Mouse (Mus musculus): ENCODE measurements around the gene Gm3336. TPM values are rescaled to one million over a fixed set of nuclear protein-coding genes. Genes with fewer than 3 reads are reported as not detected.

Gm3336 gene
- polyA plus RNA-seq, 1 experiment from 2014 or later = not detected

DNA sequence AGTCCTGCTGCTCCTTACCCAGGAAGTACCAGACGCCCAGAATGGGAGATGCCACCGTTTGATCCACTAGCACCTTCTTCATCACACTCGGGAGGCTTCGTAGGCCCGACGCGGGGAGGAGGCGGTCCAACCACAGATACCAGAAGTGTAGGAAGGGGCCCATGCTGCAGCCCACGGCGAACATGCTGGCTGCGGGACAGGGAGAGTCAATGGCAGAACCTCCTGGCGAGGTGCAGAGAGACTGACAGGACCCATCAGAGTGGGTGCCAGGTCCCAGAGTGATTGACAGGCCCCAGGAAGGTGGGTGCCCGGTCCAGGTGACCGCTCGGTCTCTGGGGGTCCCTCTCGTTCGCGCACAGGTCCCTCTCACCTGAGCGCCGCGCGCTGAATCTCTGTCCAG lies 42.0 kb downstream of the Gm3336 start:
- ATAC-seq (no peak; the same call in 1 of the 2 replicates), DNase-seq (ENCODE audit: low spot score) (no peak)
- peak overlapping the region; percentile 84 for H3K27ac ChIP-seq (ENCODE audit: low read depth, low read length)
- peaks cover 21% of the 10 kb centered on the region for H3K4me1 ChIP-seq (ENCODE audit: control insufficient read depth, insufficient read depth, low read length)
- peak overlapping the region; percentile 83 for H3K9ac ChIP-seq (ENCODE audit: low read length)
- H3K4me3 ChIP-seq (ENCODE audit: low read depth, low read length) = peak overlapping the region; percentile 71
- no peaks in the 10 kb centered on the region for H3K27me3 ChIP-seq (replicated peaks; ENCODE audit: control insufficient read depth, insufficient read depth, low read length)
- 1% methylated on average over 19 of the region's 22 CpGs for WGBS
- H3K4me2 ChIP-seq (ENCODE audit: low read length) = peak overlapping the region; percentile 100
- H3K9me3 ChIP-seq (replicated peaks; ENCODE audit: control insufficient read depth, low read length) = no peaks in the 10 kb centered on the region
- peaks cover 31% of the 10 kb centered on the region for H3K36me3 ChIP-seq (ENCODE audit: control insufficient read depth, insufficient read depth, low read length)

DNA sequence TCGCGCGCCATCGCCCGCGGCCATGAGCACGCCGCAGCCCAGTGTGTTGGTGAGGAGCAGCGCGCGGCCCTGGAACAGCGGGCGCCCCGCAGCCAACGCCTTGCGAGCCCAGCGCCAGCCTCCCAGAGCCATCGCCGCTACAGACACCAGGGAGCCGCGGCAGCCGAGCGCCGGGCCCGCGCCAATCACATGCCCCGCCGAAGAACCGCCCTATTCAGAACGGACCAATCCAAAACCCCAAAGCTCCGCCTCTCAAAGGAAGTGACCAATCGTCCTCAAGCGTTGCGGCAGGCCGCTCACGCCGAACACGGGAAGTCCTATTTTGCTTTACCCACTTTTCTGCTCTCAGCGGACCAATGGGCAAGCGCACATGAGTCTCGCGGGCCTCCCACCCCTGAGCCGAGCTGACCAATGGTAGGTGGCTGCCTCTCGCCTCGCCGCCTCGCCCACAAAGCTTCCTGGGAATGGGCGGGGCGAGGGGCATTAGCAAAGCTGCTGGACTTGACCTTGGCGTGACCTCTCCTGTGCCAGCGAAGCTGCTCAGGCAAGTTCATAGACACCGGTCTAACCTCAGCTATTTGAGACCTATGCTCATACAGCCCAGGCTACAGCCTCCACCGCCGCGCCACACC lies 42.5 kb downstream of the Gm3336 start, which contains the start of gene Mpv17l2:
TSS of gene Mpv17l2 (minus strand) at position 172 of the 632 bp plus-strand sequence.
- Histone ChIP-seq H3K9me3 (replicated peaks; ENCODE audit: control insufficient read depth, low read length) (no peaks in the 10 kb centered on the region), H3K36me3 (ENCODE audit: control insufficient read depth, insufficient read depth, low read length) (peaks cover 30% of the 10 kb centered on the region), H3K4me3 (ENCODE audit: low read depth, low read length) (peak within 1 kb of the TSS; percentile 71), H3K27me3 (replicated peaks; ENCODE audit: control insufficient read depth, insufficient read depth, low read length) (no peaks in the 10 kb centered on the region), H3K9ac (ENCODE audit: low read length) (peak within 1 kb of the TSS; percentile 83), H3K4me1 (ENCODE audit: control insufficient read depth, insufficient read depth, low read length) (peaks cover 16% of the 10 kb centered on the region), H3K4me2 (ENCODE audit: low read length) (peak within 1 kb of the TSS; percentile 100), H3K27ac (ENCODE audit: low read depth, low read length) (peak within 1 kb of the TSS; percentile 84)
- ATAC-seq = peak; percentile 96
- peak; percentile 99 for DNase-seq (ENCODE audit: low spot score)
- WGBS = under 1% methylated on average over 54 of the region's 55 CpGs

DNA sequence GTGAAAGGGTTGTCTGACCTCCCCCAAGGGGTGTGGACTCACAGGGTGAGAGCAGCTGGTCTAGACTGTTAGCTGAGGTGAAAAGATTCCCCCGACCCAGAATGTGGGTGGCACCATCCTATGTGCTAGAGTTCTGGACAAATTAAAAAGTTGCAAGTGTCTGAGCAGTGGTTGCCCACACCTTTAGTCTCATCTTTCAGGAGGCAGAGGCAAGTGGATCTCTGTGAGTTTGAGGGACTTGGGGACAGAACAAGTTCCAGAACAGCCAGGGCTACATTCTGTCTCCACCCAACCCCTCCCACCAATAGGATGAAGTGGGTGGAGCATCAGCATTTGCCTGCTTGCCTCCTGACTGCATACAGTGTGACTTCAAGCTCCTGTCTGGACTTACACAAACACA lies 43.8 kb downstream of the Gm3336 start:
- no peaks in the 10 kb centered on the region for H3K9me3 ChIP-seq (replicated peaks; ENCODE audit: control insufficient read depth, low read length)
- ATAC-seq = no peak
- 69% methylated on average over 1 of the region's 1 CpGs for WGBS
- H3K36me3 ChIP-seq (ENCODE audit: control insufficient read depth, insufficient read depth, low read length) = peaks cover 21% of the 10 kb centered on the region
- no peak overlapping the region for H3K4me2 ChIP-seq (ENCODE audit: low read length)
- DNase-seq (ENCODE audit: low spot score) = no peak
- H3K27me3 ChIP-seq (replicated peaks; ENCODE audit: control insufficient read depth, insufficient read depth, low read length) = no peaks in the 10 kb centered on the region
- peaks cover 22% of the 10 kb centered on the region for H3K4me1 ChIP-seq (ENCODE audit: control insufficient read depth, insufficient read depth, low read length)
- no peak overlapping the region for H3K9ac ChIP-seq (ENCODE audit: low read length)
- no peak overlapping the region for H3K27ac ChIP-seq (ENCODE audit: low read depth, low read length)
- H3K4me3 ChIP-seq (ENCODE audit: low read depth, low read length) = no peak overlapping the region

DNA sequence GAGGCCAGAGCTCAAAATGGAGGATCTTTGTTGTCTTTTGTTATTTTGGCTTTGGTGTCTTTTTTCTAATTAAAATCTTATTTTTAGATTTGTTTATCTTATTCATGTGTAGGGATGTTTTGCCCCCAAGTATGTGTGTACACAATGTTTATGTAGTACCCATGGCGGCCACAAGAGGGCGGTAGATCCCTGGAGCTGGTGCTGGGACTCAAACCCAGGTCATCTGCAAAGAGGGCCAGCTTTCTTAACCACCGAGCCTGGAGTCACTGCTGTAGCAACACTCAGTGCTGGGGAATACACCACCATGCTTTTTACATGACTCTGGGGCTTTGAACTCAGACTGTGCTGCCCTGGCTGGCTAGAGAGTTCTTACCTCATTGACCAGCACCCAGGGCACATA lies 45.0 kb downstream of the Gm3336 start:
- WGBS = 3% methylated on average over 3 of the region's 3 CpGs
- Histone ChIP-seq H3K9ac (ENCODE audit: low read length) (no peak overlapping the region), H3K4me1 (ENCODE audit: control insufficient read depth, insufficient read depth, low read length) (peaks cover 19% of the 10 kb centered on the region), H3K27me3 (replicated peaks; ENCODE audit: control insufficient read depth, insufficient read depth, low read length) (no peaks in the 10 kb centered on the region), H3K36me3 (ENCODE audit: control insufficient read depth, insufficient read depth, low read length) (peaks cover 20% of the 10 kb centered on the region), H3K9me3 (replicated peaks; ENCODE audit: control insufficient read depth, low read length) (no peaks in the 10 kb centered on the region), H3K4me3 (ENCODE audit: low read depth, low read length) (no peak overlapping the region), H3K4me2 (ENCODE audit: low read length) (no peak overlapping the region), H3K27ac (ENCODE audit: low read depth, low read length) (no peak overlapping the region)
- ATAC-seq (no peak), DNase-seq (ENCODE audit: low spot score) (no peak)

DNA sequence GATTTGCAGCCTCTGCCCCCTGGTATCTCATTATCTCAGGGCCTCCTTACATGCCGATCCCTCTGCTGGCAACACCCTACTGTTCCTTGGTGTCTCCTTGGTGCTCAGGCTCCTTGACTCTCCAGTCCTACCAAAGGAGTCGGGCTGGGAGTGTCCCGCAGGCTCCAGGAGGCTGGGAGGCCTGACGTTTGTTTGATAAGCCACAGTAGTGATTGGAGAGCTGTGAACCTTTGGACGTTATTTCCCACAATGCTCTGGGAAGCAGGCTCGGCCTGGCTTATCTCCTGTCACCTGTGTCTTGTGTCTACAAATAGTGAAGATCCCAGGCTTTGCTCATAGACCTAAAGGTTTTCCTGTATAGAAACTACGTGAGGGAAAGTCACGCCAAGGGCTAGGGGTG lies 45.7 kb downstream of the Gm3336 start:
- Histone ChIP-seq H3K27me3 (replicated peaks; ENCODE audit: control insufficient read depth, insufficient read depth, low read length) (no peaks in the 10 kb centered on the region), H3K4me1 (ENCODE audit: control insufficient read depth, insufficient read depth, low read length) (peaks cover 19% of the 10 kb centered on the region), H3K9me3 (replicated peaks; ENCODE audit: control insufficient read depth, low read length) (no peaks in the 10 kb centered on the region), H3K9ac (ENCODE audit: low read length) (no peak overlapping the region), H3K4me2 (ENCODE audit: low read length) (no peak overlapping the region), H3K4me3 (ENCODE audit: low read depth, low read length) (no peak overlapping the region), H3K36me3 (ENCODE audit: control insufficient read depth, insufficient read depth, low read length) (peaks cover 25% of the 10 kb centered on the region), H3K27ac (ENCODE audit: low read depth, low read length) (no peak overlapping the region)
- ATAC-seq = no peak
- WGBS = 83% methylated on average over 8 of the region's 8 CpGs
- no peak for DNase-seq (ENCODE audit: low spot score)

DNA sequence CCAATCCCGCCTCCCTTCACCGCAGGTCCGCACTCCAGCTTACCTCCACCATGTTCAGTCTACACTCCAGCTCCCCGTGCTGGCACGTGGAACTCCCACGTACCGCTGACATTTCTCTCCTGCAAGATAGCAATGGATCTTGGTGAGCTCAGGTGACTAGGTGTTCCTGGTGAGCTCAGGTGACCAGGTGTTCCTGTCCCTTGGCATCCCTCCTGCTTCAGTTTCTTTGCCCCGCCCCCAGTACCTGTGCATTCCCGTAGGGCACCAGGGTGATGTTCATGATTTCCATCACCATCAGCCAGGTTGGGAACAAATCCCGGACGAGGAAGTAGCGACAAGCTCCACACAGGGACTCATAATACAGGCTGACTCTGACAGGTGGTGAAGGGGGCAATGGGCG lies 46.3 kb downstream of the Gm3336 start:
- no peak for ATAC-seq
- H3K4me1 ChIP-seq (ENCODE audit: control insufficient read depth, insufficient read depth, low read length) = peaks cover 15% of the 10 kb centered on the region
- no peak overlapping the region for H3K4me2 ChIP-seq (ENCODE audit: low read length)
- no peak overlapping the region for H3K9ac ChIP-seq (ENCODE audit: low read length)
- no peaks in the 10 kb centered on the region for H3K27me3 ChIP-seq (replicated peaks; ENCODE audit: control insufficient read depth, insufficient read depth, low read length)
- 97% methylated on average over 13 of the region's 13 CpGs for WGBS
- no peak overlapping the region for H3K4me3 ChIP-seq (ENCODE audit: low read depth, low read length)
- no peak for DNase-seq (ENCODE audit: low spot score)
- no peaks in the 10 kb centered on the region for H3K9me3 ChIP-seq (replicated peaks; ENCODE audit: control insufficient read depth, low read length)
- H3K36me3 ChIP-seq (ENCODE audit: control insufficient read depth, insufficient read depth, low read length) = peaks cover 31% of the 10 kb centered on the region
- no peak overlapping the region for H3K27ac ChIP-seq (ENCODE audit: low read depth, low read length)

DNA sequence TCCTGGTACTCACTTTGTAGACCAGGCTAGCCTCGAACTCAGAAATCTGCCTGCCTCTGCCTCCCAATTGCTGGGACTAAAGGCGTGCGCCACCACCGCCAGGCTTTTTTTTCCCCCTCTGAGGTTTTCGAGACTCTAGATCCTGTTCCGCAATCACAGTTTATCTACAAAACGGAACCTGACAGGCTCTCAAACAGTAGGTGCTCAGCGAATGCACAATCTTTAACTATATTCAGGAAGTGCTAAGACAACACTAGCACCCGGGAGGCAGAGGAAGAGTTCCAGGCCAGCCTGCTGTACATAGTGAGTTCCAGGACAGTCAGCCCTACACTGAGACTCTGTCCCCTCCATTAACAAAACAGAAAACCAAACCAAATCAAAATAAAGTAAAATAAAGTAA lies 47.0 kb downstream of the Gm3336 start:
- H3K4me1 ChIP-seq (ENCODE audit: control insufficient read depth, insufficient read depth, low read length) = peaks cover 9% of the 10 kb centered on the region
- WGBS = 84% methylated on average over 9 of the region's 9 CpGs
- no peak for ATAC-seq
- H3K9ac ChIP-seq (ENCODE audit: low read length) = no peak overlapping the region
- H3K27me3 ChIP-seq (replicated peaks; ENCODE audit: control insufficient read depth, insufficient read depth, low read length) = no peaks in the 10 kb centered on the region
- no peak overlapping the region for H3K4me3 ChIP-seq (ENCODE audit: low read depth, low read length)
- DNase-seq (ENCODE audit: low spot score) = no peak
- no peak overlapping the region for H3K27ac ChIP-seq (ENCODE audit: low read depth, low read length)
- no peaks in the 10 kb centered on the region for H3K9me3 ChIP-seq (replicated peaks; ENCODE audit: control insufficient read depth, low read length)
- H3K4me2 ChIP-seq (ENCODE audit: low read length) = peak overlapping the region; percentile 46; the same call in 1 of the 2 replicates
- H3K36me3 ChIP-seq (ENCODE audit: control insufficient read depth, insufficient read depth, low read length) = peaks cover 37% of the 10 kb centered on the region

DNA sequence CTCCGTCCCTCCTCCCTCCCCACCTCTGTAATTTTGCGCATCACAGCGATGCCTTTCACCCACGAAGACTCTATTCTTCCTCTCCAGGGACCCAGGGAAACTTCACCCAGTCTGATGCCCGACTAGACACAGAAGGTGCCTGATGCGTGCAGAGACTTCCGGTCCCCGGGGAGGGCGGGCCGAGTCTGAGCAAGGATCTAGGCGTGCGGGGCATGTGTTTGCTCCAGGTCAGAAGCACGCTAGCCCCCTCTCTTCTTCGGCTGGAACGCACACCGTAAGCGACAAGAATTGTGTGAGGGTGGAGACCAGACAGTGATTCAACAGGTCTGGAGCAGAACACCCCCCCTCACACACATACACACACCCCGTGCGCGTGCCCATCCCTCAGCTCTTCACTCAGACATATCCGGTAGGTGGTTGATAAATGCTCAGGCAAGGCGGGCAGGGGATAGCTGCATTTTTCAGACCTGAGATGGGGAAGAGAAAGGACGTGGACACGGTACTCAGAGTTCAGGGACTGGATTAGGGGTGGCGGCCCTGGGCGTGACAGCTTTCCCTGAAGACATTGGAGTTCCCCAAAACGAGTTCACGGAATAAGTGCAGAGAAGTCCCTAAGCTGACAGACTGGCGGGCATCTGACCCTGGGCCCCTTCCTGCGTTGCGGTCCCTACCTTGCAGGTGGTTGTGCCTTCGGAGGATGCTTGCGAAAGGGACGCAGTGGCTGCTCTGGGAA lies 47.7 kb downstream of the Gm3336 start:
- H3K9me3 ChIP-seq (replicated peaks; ENCODE audit: control insufficient read depth, low read length) = no peaks in the 10 kb centered on the region
- WGBS = 4% methylated on average over 34 of the region's 34 CpGs

More for the DNA sequence above, 47.7 kb downstream of the Gm3336 start:
- no peaks in the 10 kb centered on the region for H3K27me3 ChIP-seq (replicated peaks; ENCODE audit: control insufficient read depth, insufficient read depth, low read length)
- H3K36me3 ChIP-seq (ENCODE audit: control insufficient read depth, insufficient read depth, low read length) = peaks cover 44% of the 10 kb centered on the region
- H3K4me2 ChIP-seq (ENCODE audit: low read length) = peak overlapping the region; percentile 46
- H3K9ac ChIP-seq (ENCODE audit: low read length) = peak overlapping the region; percentile 50; the same call in 1 of the 2 replicates
- ATAC-seq (no peak), DNase-seq (ENCODE audit: low spot score) (no peak)
- peak overlapping the region; percentile 3; the same call in 1 of the 2 replicates for H3K4me3 ChIP-seq (ENCODE audit: low read depth, low read length)
- no peak overlapping the region for H3K27ac ChIP-seq (ENCODE audit: low read depth, low read length)
- H3K4me1 ChIP-seq (ENCODE audit: control insufficient read depth, insufficient read depth, low read length) = peaks cover 9% of the 10 kb centered on the region

Data from forebrain, embryonic 14.5 days (tissue).